Mouse (Mus musculus) limb, embryonic 14.5 days (tissue): ENCODE results near the gene Plac8. TPM values are rescaled to one million over a fixed set of nuclear protein-coding genes. Genes with fewer than 3 reads are reported as not detected.

Experiments
- ATAC-seq: fragments of 200-750 bp; cut with Nextera tagmentation; 2 replicates; pipeline ENCODE4 v1.8.0; 2017; ENCODE audit warnings: low read depth, moderate number of reproducible peaks, moderate TSS enrichment; ENCODE audit not compliant: low FRiP score
- DNase-seq: peaks from one replicate; pipeline ENCODE4 v3.0.0-alpha.2; 2015; ENCODE audit warnings: low spot score
- H3K27ac ChIP-seq: fragments of 300-500 bp; sonication (generic); replicated peaks from 2 replicates; pipeline ENCODE4 v1.5.1; 2014; ENCODE audit warnings: low read depth, mild to moderate bottlenecking, low read length, moderate library complexity, mixed read lengths
- H3K27me3 ChIP-seq: fragments of 300-500 bp; sonication (generic); 2 replicates; pipeline ENCODE4 v1.6.1; 2014; ENCODE audit warnings: low read length, mixed read lengths; ENCODE audit not compliant: control insufficient read depth, insufficient read depth
- H3K36me3 ChIP-seq: fragments of 300-500 bp; sonication (generic); 2 replicates; pipeline ENCODE4 v1.6.1; 2014; ENCODE audit warnings: mild to moderate bottlenecking, low read length, moderate library complexity, mixed read lengths; ENCODE audit not compliant: control insufficient read depth, insufficient read depth
- H3K4me1 ChIP-seq: fragments of 300-500 bp; sonication (generic); 2 replicates; pipeline ENCODE4 v1.6.1; 2014; ENCODE audit warnings: antibody characterized with exemption, low read length, mixed read lengths; ENCODE audit not compliant: control insufficient read depth, insufficient read depth
- H3K4me2 ChIP-seq: fragments of 300-500 bp; sonication (generic); replicated peaks from 2 replicates; pipeline ENCODE4 v1.6.1; 2014; ENCODE audit warnings: low read depth, mild to moderate bottlenecking, low read length, moderate library complexity; ENCODE audit not compliant: severe bottlenecking
- H3K4me3 ChIP-seq: fragments of 300-500 bp; sonication (generic); replicated peaks from 2 replicates; pipeline ENCODE4 v1.5.1; 2014; ENCODE audit warnings: low read length
- H3K9ac ChIP-seq: fragments of 300-500 bp; sonication (generic); 2 replicates; pipeline ENCODE4 v1.6.1; 2014; ENCODE audit warnings: mild to moderate bottlenecking, low read depth, low read length, moderate library complexity; ENCODE audit not compliant: severe bottlenecking
- H3K9me3 ChIP-seq: fragments of 300-500 bp; sonication (generic); 2 replicates; pipeline ENCODE4 v1.6.1; 2016; ENCODE audit warnings: low read length; ENCODE audit not compliant: control insufficient read depth
- POLR2A ChIP-seq: fragments of 200-500 bp; IDR thresholded peaks from 2 replicates; pipeline ENCODE4 v1.8.0; 2012; ENCODE audit warnings: inconsistent platforms, mild to moderate bottlenecking, moderate library complexity, borderline replicate concordance; ENCODE audit not compliant: insufficient read depth, insufficient read length; ENCODE audit errors: extremely low read depth
- WGBS: fragments of 180-500 bp; shearing (Covaris S2); extraction: QIAGEN DNeasy Blood & Tissue Kit; methylation state at CpG from one replicate; pipeline ENCODE4 v1.1.7; 2014; 5-methylcytosine and 5-hydroxymethylcytosine counted together
- polyA plus RNA-seq, 2 experiments: library from polyadenylated mRNA; depleted of rRNA in 1 of 2; stranded (reverse) in 1 of 2; unstranded in 1 of 2; fragments of >200 nt; fragmentation: Nextera tagmentation in 1 of 2; extraction: Ambion mirVana in 1 of 2; gene quantifications; 2 replicates each; pipeline versions ENCODE4 v1.2.1 to v1.2.3; 2012 to 2014

Plac8 gene
- polyA plus RNA-seq, 2 experiments = 5.4 to 8.1 TPM

DNA sequence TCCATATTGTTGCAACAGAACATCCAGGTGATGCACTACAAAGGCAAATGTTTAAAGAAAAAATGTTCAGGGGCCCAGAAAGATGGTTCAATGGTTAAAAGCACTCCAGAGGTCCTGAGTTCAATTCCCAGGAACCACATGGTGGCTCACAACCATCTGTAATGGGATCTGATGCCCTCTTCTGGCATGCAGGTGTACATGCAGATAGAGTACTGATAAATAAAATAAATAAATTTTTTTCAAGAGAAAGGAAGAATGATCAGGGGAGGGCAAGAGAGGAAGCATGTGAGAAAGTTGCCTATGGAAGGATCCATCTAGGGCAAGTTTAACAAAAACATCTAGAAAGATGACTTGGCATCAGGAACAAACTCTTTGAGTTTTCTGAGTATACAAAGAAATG lies 59.5 kb downstream of the Plac8 start:
- Histone ChIP-seq H3K4me1 (peaks cover 1% of the 10 kb centered on the region), H3K9ac (no peak overlapping the region), H3K27me3 (no peaks in the 10 kb centered on the region), H3K4me2 (no peak overlapping the region), H3K27ac (no peak overlapping the region), H3K36me3 (no peaks in the 10 kb centered on the region), H3K9me3 (no peaks in the 10 kb centered on the region), H3K4me3 (no peak overlapping the region)
- no peak for TF ChIP-seq POLR2A
- no peak for DNase-seq
- no peak for ATAC-seq

- Histone ChIP-seq H3K4me3 (no peak overlapping the region), H3K9me3 (no peaks in the 10 kb centered on the region), H3K4me1 (no peaks in the 10 kb centered on the region), H3K9ac (no peak overlapping the region), H3K27ac (no peak overlapping the region), H3K4me2 (no peak overlapping the region), H3K27me3 (no peaks in the 10 kb centered on the region), H3K36me3 (no peaks in the 10 kb centered on the region)
- WGBS = 72% methylated on average over 11 of the region's 11 CpGs
- no peak for ATAC-seq
- TF ChIP-seq POLR2A = no peak
- no peak for DNase-seq
Observed at GRCm38 (mm10) chr5:100509247-100509646, 62.8 kb downstream of the Plac8 start.

Other genes starting within 250 kb of the Plac8 start
- 320 and 450 TPM in 2 replicates for gene Sec31a, start 156.0 kb downstream of the Plac8 start, polyA plus RNA-seq (2012; rRNA removed)
- 262 and 268 TPM in 2 replicates for gene Sec31a, start 156.0 kb downstream of the Plac8 start, polyA plus RNA-seq (2014; fragmentation: Nextera tagmentation; extraction: Ambion mirVana)
- 10.4 and 10.6 TPM in 2 replicates for gene Lin54, start 71.6 kb downstream of the Plac8 start, polyA plus RNA-seq (2012; rRNA removed)
- 13.4 and 14.1 TPM in 2 replicates for gene Lin54, start 71.6 kb downstream of the Plac8 start, polyA plus RNA-seq (2014; fragmentation: Nextera tagmentation; extraction: Ambion mirVana)
- 72.6 and 84.3 TPM in 2 replicates for gene Cops4, start 53.9 kb downstream of the Plac8 start, polyA plus RNA-seq (2012; rRNA removed)
- 197 TPM in 2 replicates for gene Cops4, start 53.9 kb downstream of the Plac8 start, polyA plus RNA-seq (2014; fragmentation: Nextera tagmentation; extraction: Ambion mirVana)
- 91.2 and 116 TPM in 2 replicates for gene Coq2, start 102.9 kb upstream of the Plac8 start, polyA plus RNA-seq (2012; rRNA removed)
- 56.2 and 63.1 TPM in 2 replicates for gene Coq2, start 102.9 kb upstream of the Plac8 start, polyA plus RNA-seq (2014; fragmentation: Nextera tagmentation; extraction: Ambion mirVana)
- 4.5 and 4.9 TPM in 2 replicates for gene Hpse, start 147.5 kb upstream of the Plac8 start, polyA plus RNA-seq (2012; rRNA removed)
- 3.9 and 4.4 TPM in 2 replicates for gene Hpse, start 147.5 kb upstream of the Plac8 start, polyA plus RNA-seq (2014; fragmentation: Nextera tagmentation; extraction: Ambion mirVana)
- 22.7 and 26.9 TPM in 2 replicates for gene Helq, start 226.4 kb upstream of the Plac8 start, polyA plus RNA-seq (2012; rRNA removed)
- gene Helq, start 226.4 kb upstream of the Plac8 start, polyA plus RNA-seq (2014; fragmentation: Nextera tagmentation; extraction: Ambion mirVana) = 17.5 and 18.8 TPM in 2 replicates
- gene Mrps18c, start 226.4 kb upstream of the Plac8 start, polyA plus RNA-seq (2012; rRNA removed) = 39.1 and 69.2 TPM in 2 replicates
- gene Mrps18c, start 226.4 kb upstream of the Plac8 start, polyA plus RNA-seq (2014; fragmentation: Nextera tagmentation; extraction: Ambion mirVana) = 153 and 164 TPM in 2 replicates
- 21.7 and 26.3 TPM in 2 replicates for gene Abraxas1, start 248.7 kb upstream of the Plac8 start, polyA plus RNA-seq (2012; rRNA removed)
- 25.1 and 28.0 TPM in 2 replicates for gene Abraxas1, start 248.7 kb upstream of the Plac8 start, polyA plus RNA-seq (2014; fragmentation: Nextera tagmentation; extraction: Ambion mirVana)